Mouse (Mus musculus): Measurements from ENCODE around the gene Use1.

Gene Use1

DNA sequence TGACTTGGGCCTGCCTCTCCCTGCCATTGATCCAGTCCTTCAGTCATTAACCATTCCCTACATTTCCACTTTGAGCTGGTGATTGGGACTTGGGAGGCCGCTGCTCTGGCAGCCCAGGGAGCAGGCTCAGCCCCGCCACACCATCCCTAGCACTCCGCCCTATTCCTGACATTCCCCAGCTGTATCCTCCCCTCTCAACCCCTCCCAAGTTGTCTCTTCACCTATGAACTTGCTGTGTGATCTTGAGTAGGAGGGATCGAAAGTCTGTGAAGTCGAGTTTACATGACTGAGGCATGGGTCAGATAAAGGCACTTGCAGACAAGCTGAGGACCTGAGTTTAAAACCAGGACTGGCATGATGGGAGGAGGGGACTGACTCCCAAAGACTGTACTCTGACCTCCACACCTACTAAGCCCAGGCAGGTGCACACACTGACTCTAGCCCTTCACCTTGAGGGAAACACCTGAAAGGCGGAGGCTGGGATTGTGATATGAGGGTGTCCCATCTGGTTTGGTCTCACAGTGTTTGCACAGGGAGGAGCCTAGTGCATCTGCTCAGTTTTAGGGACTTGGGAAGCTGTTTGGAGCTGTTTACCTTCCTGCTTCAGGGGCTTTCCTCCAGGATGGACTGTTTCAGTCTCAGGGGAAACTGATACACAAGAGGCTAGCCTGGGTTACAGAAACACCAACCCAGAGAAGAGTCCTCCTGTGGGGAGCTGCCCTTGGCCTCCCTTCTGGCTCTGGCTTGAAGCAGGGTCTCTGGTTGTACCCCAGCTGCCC lies 36.6 kb downstream of the Use1 start:
- DNase-seq (ENCODE audit: low spot score) = no peak

DNA sequence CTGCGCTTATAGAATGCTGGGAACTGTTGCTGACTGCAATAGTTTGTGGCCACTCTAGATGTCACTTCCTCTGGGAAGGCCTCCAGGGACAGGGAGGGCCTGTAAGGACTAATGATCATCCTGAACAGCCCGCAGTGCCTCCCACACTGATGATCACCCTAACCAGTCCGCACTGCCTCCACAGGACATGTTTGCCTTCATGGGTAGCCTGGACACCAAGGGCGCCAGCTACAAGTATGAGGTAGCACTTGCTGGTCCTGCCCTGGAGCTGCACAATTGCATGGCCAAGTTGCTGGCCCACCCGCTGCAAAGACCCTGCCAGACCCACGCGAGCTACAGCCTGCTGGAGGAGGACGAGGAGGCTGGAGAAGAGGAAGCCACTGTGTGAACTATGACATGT lies 37.4 kb downstream of the Use1 start:
- DNase-seq (ENCODE audit: low spot score) = no peak

DNA sequence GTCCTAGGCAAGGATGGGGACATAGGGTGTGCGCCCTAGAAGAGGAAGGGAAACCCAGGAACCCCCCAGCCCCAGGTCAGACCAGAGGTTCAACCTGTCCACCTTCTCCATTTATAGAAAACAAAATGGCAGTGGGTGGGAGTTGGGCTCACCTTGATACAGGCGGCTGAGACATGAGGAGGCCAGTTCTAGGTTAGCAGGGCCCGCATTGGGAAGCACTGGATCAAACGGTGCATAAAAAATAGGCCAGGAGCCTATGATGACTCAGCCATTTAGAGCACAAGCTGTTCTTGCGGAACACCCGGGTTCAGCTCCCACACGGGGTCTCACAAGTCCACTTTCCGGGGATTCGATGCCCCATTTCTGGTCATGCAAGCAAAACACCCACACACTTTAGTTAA lies 38.3 kb downstream of the Use1 start:
- no peak for DNase-seq (ENCODE audit: low spot score)

DNA sequence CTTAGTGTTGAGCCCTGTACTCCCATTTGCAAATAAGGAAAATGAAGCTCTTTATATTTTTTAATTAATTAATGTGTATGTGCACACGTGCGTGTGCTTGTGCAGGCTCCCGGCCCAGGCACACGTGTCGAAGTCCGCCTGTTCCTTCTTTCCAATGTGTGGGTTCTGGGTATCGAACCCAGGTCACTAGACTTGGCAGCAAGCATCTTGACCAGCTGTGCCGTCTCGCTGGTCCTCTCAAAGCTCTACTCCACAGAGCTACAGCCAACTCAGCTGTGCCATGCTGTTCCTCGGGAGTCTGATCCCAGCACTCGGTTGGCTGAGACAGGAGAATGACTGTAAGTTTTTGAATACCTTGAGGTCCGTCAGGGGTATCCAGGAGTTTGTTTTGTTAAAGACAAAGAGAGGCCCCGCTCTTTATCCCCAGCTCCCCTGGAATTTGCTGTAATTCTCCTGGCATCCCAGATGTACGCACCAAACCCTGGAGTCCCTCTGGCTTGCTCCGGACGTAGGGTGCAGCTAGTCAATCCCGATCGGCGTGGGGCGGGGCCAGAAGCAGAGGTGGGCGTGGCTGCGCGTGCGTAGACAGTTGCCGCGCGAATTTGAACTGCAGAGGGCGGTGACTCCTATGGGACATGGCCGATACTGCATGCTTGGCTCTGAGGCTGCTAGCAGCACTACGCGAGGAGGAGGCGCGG lies 38.9 kb downstream of the Use1 start, which contains the start of gene Ankle1:
Ankle1 (plus strand) TSS at position 610 of the 698 bp plus-strand sequence.
- DNase-seq (ENCODE audit: low spot score) = peak; percentile 96

DNA sequence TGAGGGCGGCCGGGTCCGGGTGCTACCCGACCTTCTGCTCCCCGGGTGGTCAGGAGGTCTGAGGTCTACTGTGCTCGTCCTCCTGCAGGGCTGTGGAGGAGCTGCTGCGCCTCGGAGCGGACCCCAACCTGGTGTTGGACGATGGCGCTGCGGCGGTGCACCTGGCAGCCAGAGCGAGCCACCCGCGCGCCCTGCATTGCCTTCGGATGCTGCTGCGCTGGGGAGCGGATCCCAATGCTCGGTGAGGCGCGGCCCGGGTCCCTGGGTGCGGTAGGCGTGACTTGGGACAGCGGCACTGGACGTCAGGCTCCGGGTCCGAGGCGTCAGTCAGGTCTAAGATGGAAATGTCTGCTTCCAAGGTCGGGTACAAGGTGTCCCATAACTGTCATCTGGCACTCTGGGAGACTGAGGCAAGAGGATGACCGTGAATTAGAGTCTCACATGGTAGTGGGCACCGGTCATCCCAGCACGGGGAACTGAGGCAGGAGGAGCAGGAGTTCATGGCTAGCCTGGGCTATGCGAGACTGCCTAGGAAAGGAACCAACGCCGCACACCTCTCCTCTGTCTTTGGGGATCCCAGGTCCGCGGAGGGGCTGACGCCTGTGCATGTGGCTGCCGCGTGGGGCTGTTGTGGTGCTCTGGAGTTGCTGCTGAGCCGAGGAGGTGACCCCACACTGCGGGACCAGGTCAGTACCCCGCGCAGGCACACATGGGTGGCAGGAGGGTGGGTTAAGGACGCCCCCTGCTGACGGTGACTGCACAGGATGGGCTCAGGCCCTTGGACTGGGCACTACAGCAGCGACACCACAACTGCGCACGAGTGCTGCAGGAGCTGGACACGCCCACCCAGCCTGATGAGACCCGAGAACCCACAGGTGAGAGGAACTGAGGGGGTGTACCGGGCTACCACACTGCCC lies 39.7 kb downstream of the Use1 start:
- peak; percentile 80 for DNase-seq (ENCODE audit: low spot score)

DNA sequence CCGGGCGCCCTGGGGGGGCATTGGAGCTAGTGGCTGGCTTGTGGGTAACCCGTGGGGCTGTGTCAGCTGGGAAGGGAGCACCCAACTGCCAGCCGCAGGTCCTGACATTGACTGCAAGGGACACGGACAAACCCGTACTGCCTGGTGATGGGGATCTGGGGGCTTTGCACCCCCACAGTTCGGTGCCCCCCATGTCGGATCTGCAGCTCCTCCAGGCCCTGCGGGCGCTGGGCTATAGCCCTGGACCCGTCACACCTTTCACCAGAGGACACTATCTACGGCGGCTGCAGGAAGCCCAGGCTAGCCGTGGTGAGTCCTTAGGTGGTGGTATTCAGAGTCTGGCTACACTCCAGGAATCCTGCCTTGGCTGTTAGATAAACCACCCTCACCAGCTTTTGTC lies 40.8 kb downstream of the Use1 start:
- DNase-seq (ENCODE audit: low spot score) = no peak

DNA sequence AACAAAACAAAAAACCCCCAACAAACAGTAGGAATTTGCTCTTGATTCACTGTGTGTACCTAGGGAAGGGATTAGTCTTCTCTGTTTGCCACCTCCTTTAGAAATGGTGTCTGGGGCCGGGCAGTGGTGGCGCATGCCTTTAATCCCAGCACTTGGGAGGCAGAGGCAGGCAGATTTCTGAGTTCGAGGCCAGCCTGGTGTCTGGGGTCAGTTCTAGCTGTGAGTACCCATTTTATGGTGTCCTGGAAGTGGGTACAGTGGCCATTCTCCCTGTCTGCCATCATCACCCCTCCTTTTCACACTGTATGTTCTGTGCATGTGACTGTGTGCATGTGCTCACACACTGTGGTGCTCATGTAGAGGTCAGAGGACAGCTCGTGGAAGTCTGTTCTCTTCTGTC lies 41.6 kb downstream of the Use1 start:
- no peak for DNase-seq (ENCODE audit: low spot score)

DNA sequence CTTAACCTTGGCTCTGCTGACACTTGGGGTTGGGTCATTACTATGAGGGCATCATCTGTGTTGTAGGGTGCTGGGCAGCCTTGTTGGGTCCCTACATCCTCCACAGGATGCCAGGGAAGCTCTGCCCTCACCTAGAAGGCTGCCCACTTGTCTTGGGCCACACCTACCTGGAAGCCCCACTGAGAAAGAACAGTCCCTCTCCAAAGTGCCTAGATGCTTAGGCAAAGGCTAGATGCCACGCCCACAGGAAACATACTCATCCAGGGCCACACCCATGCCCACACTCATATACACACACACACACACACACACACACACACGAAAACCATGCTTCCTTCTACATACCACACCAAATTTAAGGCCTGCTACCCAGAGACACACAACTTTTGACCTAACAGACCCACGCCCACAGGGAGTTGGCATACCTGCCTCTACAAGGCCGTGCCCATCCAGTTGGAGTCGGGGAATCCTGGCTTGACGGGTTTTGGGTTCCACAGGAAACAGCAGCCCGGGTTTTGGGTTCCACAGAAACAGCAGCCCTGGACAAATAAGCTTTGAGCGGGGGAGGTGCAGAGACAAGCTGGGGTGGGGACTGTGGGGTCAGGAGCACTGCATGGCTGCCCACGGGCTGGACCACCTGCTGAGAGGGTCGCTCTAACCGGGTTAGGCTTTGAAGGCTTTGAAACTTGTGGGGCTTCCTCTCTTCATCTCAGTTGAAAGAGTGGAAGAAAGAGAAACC lies 45.1 kb downstream of the Use1 start:
- no peak for DNase-seq (ENCODE audit: low spot score)

Data from yolk sac, embryonic 10.5 days (tissue).